Mouse (Mus musculus) forebrain, embryonic 14.5 days (tissue): Measurements from ENCODE around the gene Diaph3. TPM values are rescaled to one million over a fixed set of nuclear protein-coding genes. Genes with fewer than 3 reads are reported as not detected.

Experiments used
- ATAC-seq: fragments of 200-750 bp; cut with Nextera tagmentation; 2 replicates; pipeline ENCODE4 v1.8.0; 2017; ENCODE audit warnings: mild to moderate bottlenecking, moderate library complexity
- DNase-seq: peaks from one replicate; pipeline ENCODE4 v3.0.0-alpha.2; 2015; ENCODE audit warnings: low spot score
- H3K27ac ChIP-seq: fragments of 300-500 bp; sonication (generic); 2 replicates; pipeline ENCODE4 v1.5.1; 2014; ENCODE audit warnings: low read depth, mild to moderate bottlenecking, control low read depth, low read length, moderate library complexity
- H3K27me3 ChIP-seq: fragments of 300-500 bp; sonication (generic); replicated peaks from 2 replicates; pipeline ENCODE4 v1.6.1; 2014; ENCODE audit warnings: low read length, control low read depth, mixed read lengths; ENCODE audit not compliant: control insufficient read depth, insufficient read depth
- H3K36me3 ChIP-seq: fragments of 300-500 bp; sonication (generic); 2 replicates; pipeline ENCODE4 v1.6.1; 2014; ENCODE audit warnings: low read length, control low read depth; ENCODE audit not compliant: control insufficient read depth, insufficient read depth
- H3K4me1 ChIP-seq: fragments of 300-500 bp; sonication (generic); 2 replicates; pipeline ENCODE4 v1.6.1; 2014; ENCODE audit warnings: antibody characterized with exemption, low read length, control low read depth; ENCODE audit not compliant: control insufficient read depth, insufficient read depth
- H3K4me2 ChIP-seq: fragments of 300-500 bp; sonication (generic); 2 replicates; pipeline ENCODE4 v1.6.1; 2014; ENCODE audit warnings: mild to moderate bottlenecking, control low read depth, low read length
- H3K4me3 ChIP-seq: fragments of 300-500 bp; sonication (generic); 2 replicates; pipeline ENCODE4 v1.5.1; 2014; ENCODE audit warnings: low read depth, low read length, control low read depth
- H3K9ac ChIP-seq: fragments of 300-500 bp; sonication (generic); 2 replicates; pipeline ENCODE4 v1.6.1; 2014; ENCODE audit warnings: mild to moderate bottlenecking, low read length, control low read depth, moderate library complexity
- H3K9me3 ChIP-seq: fragments of 300-500 bp; sonication (generic); replicated peaks from 2 replicates; pipeline ENCODE4 v1.6.1; 2016; ENCODE audit warnings: low read length, control low read depth, mixed read lengths; ENCODE audit not compliant: control insufficient read depth
- WGBS: fragments of 180-500 bp; shearing (Covaris S2); extraction: QIAGEN DNeasy Blood & Tissue Kit; methylation state at CpG from one replicate; pipeline ENCODE4 v1.1.7; 2014; 5-methylcytosine and 5-hydroxymethylcytosine counted together
- polyA plus RNA-seq: library from polyadenylated mRNA; unstranded; fragments of >200 nt; fragmentation: Nextera tagmentation; extraction: Ambion mirVana; gene quantifications from 2 replicates; pipeline ENCODE4 v1.2.1, GENCODE M21; 2014

Gene Diaph3
- polyA plus RNA-seq, 1 experiment from 2014 or later = 3.5 TPM

- DNase-seq = peak; percentile 23
- Histone ChIP-seq H3K36me3 (no peaks in the 10 kb centered on the region), H3K4me3 (no peak overlapping the region), H3K9ac (no peak overlapping the region), H3K9me3 (no peaks in the 10 kb centered on the region), H3K27me3 (no peaks in the 10 kb centered on the region), H3K4me1 (no peaks in the 10 kb centered on the region), H3K4me2 (no peak overlapping the region), H3K27ac (no peak overlapping the region)
- 93% methylated on average over 2 of the region's 2 CpGs for WGBS
- ATAC-seq = peak; percentile 57; the same call in 1 of the 2 replicates
Measured at GRCm38 (mm10) chr14:87056169-87056568, 84.9 kb downstream of the Diaph3 start.

- 92% methylated on average over 5 of the region's 5 CpGs for WGBS
- no peak overlapping the region for H3K4me3 ChIP-seq
- no peak for ATAC-seq
- no peak overlapping the region for H3K27ac ChIP-seq
- H3K4me1 ChIP-seq = no peaks in the 10 kb centered on the region
- no peaks in the 10 kb centered on the region for H3K9me3 ChIP-seq
- H3K4me2 ChIP-seq = no peak overlapping the region
- no peaks in the 10 kb centered on the region for H3K36me3 ChIP-seq
- no peak overlapping the region for H3K9ac ChIP-seq
- no peaks in the 10 kb centered on the region for H3K27me3 ChIP-seq
- no peak for DNase-seq
Measured at GRCm38 (mm10) chr14:87051187-87051586, 89.8 kb downstream of the Diaph3 start.

- Histone ChIP-seq H3K9ac (no peak overlapping the region), H3K4me3 (no peak overlapping the region), H3K27me3 (no peaks in the 10 kb centered on the region), H3K36me3 (no peaks in the 10 kb centered on the region), H3K9me3 (no peaks in the 10 kb centered on the region), H3K4me1 (no peaks in the 10 kb centered on the region), H3K27ac (no peak overlapping the region), H3K4me2 (no peak overlapping the region)
- DNase-seq (no peak), ATAC-seq (peak; percentile 37)
- WGBS = 41% methylated on average over 5 of the region's 5 CpGs
Measured at GRCm38 (mm10) chr14:87044401-87044806, 96.6 kb downstream of the Diaph3 start.

DNA sequence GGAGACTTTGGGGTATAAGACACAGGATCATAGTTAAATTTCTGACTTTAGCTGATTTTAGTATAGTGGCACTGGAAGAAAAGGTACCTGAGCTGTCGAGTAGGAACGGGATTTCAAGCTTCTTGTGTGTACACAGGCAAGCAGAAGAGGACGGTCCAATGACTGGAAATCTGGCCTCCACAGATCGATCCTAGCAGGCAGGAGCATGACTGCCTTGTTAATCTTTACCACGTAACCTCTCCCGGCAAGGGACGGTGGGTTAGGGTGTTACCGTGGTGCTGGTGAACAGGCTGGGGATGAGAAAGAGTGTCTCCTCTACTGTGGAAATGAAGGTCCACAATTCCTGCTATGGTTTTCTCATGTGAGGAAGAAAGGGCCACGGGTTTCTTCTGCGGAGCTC lies 120.8 kb downstream of the Diaph3 start:
- ATAC-seq (no peak), DNase-seq (no peak)
- no peak overlapping the region for H3K27ac ChIP-seq
- H3K9me3 ChIP-seq = no peaks in the 10 kb centered on the region
- WGBS = 94% methylated on average over 10 of the region's 10 CpGs
- no peaks in the 10 kb centered on the region for H3K36me3 ChIP-seq
- H3K27me3 ChIP-seq = no peaks in the 10 kb centered on the region
- H3K9ac ChIP-seq = no peak overlapping the region
- no peaks in the 10 kb centered on the region for H3K4me1 ChIP-seq
- no peak overlapping the region for H3K4me2 ChIP-seq
- H3K4me3 ChIP-seq = no peak overlapping the region

DNA sequence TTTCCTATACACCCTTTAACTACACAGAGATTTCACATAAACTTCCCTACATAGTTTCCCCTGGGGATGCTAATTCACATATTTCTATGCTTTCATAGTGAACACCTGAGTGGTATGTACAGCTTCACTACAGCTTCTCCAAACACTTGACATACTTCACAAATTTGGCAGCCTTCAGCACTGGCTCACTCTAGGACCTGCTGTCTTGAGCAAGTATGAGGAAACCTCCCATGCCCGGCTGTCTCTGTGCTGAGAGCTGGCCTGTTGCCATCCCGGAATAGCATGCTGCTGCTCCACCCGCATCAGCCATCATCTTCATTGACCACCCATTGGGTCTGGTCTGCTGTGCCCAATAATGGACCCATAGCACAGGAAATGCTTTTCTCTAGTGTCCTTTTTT lies 121.3 kb downstream of the Diaph3 start:
- Histone ChIP-seq H3K27ac (no peak overlapping the region), H3K9ac (no peak overlapping the region), H3K27me3 (no peaks in the 10 kb centered on the region), H3K4me2 (no peak overlapping the region), H3K4me3 (no peak overlapping the region), H3K4me1 (no peaks in the 10 kb centered on the region), H3K9me3 (no peaks in the 10 kb centered on the region), H3K36me3 (no peaks in the 10 kb centered on the region)
- no peak for ATAC-seq
- WGBS = 76% methylated on average over 3 of the region's 3 CpGs
- no peak for DNase-seq

DNA sequence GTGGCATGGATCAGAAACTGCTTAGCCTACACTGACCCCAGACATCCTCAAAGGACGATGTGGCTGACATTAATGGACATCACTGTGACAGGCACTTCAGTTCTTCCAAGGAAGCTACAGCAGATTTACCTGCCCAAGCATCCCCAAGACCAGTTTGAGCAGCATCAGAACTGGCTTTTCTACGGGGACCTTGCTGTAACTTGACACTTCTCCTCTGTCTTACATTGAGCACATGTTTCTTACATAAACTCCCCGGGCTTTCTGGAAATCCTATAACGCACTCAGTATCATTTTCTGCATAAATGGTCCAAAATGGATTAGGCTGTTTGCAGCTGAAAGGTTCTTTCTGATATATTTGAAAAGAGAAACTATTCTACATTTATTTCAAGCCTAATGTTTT lies 143.7 kb downstream of the Diaph3 start:
- no peak overlapping the region for H3K27ac ChIP-seq
- DNase-seq = no peak
- H3K4me2 ChIP-seq = no peak overlapping the region
- no peak for ATAC-seq
- WGBS = 77% methylated on average over 4 of the region's 4 CpGs
- H3K36me3 ChIP-seq = no peaks in the 10 kb centered on the region
- no peaks in the 10 kb centered on the region for H3K4me1 ChIP-seq
- H3K9me3 ChIP-seq = no peaks in the 10 kb centered on the region
- H3K4me3 ChIP-seq = no peak overlapping the region
- no peak overlapping the region for H3K9ac ChIP-seq
- no peaks in the 10 kb centered on the region for H3K27me3 ChIP-seq

DNA sequence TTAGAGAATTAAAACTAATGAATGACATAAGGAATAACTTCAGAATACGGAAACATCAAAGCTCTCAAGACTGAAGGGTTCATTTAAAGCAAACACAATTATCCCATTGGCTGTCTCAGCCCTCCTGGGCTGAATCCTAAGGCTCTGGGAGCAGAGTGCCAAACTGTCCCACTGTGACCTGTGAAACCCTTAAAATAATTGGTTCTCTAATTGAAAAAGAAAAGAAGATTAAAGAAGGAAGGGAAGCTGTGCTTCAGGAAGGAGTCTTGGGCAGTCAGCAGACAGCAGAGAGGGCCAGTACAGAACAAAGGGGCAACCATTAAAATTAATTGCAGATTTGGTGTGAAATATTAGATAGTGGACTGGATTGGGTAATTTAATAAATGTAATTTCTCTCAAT lies 189.9 kb downstream of the Diaph3 start:
- no peaks in the 10 kb centered on the region for H3K9me3 ChIP-seq
- 11% methylated on average over 1 of the region's 1 CpGs for WGBS

GRCm38 (mm10) chr14:86937953-86938352 lies 203.1 kb downstream of the Diaph3 start:
- no peaks in the 10 kb centered on the region for H3K9me3 ChIP-seq
- H3K27ac ChIP-seq = no peak overlapping the region
- no peaks in the 10 kb centered on the region for H3K27me3 ChIP-seq
- WGBS = 70% methylated on average over 2 of the region's 2 CpGs
- ATAC-seq (peak; percentile 91), DNase-seq (peak; percentile 61)
- no peak overlapping the region for H3K9ac ChIP-seq
- no peaks in the 10 kb centered on the region for H3K4me1 ChIP-seq
- no peak overlapping the region for H3K4me3 ChIP-seq
- H3K4me2 ChIP-seq = no peak overlapping the region
- H3K36me3 ChIP-seq = no peaks in the 10 kb centered on the region

More for the DNA sequence above, 189.9 kb downstream of the Diaph3 start:
- Histone ChIP-seq H3K4me2 (no peak overlapping the region), H3K36me3 (no peaks in the 10 kb centered on the region), H3K4me3 (no peak overlapping the region), H3K9ac (no peak overlapping the region), H3K27ac (no peak overlapping the region), H3K4me1 (no peaks in the 10 kb centered on the region), H3K27me3 (no peaks in the 10 kb centered on the region)
- ATAC-seq (peak; percentile 63; the same call in 1 of the 2 replicates), DNase-seq (peak; percentile 24)

DNA sequence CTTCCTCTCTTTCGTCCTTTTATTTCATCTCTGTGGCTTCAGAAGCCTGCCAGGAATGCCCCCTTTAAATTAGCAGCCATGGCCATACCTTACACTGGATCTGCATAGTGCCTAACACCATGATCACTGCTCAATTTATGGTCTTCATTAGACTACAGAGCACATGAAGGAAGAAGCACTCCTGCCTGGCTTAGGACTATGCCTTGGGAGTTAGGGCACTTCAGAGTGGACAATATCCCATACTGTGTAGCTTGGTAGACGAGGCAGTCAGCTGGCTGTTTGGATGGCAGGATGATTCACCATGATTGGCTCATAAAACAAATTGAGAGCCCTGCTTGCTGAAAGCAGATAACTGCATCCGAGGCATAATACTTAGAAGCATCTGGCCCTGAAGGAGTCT lies 204.6 kb downstream of the Diaph3 start:
- Histone ChIP-seq H3K4me3 (no peak overlapping the region), H3K27ac (no peak overlapping the region), H3K36me3 (no peaks in the 10 kb centered on the region), H3K27me3 (no peaks in the 10 kb centered on the region), H3K4me1 (no peaks in the 10 kb centered on the region), H3K9ac (no peak overlapping the region), H3K9me3 (no peaks in the 10 kb centered on the region), H3K4me2 (no peak overlapping the region)
- 60% methylated on average over 3 of the region's 3 CpGs for WGBS
- ATAC-seq (0 out of 2 replicates have a peak, but pooled peaks have one; percentile 19), DNase-seq (no peak)
